Mouse (Mus musculus) heart, adult 2 months (tissue): ENCODE data around the gene Oxtr. TPM values are rescaled to one million over a fixed set of nuclear protein-coding genes. Genes with fewer than 3 reads are reported as not detected.

Source experiments
- DNase-seq, 2 experiments: peaks; one replicate each; pipeline ENCODE4 v3.0.0; 2021
- H3K27ac ChIP-seq: fragments of 200-600 bp; 2 replicates; pipeline ENCODE4 v1.8.1; 2022
- H3K27me3 ChIP-seq: fragments of 200-500 bp; 2 replicates; pipeline ENCODE4 v1.6.1; 2012; ENCODE audit warnings: mild to moderate bottlenecking, low read length, inconsistent platforms, mixed read lengths; ENCODE audit not compliant: control insufficient read depth, insufficient read depth
- H3K36me3 ChIP-seq: fragments of 200-500 bp; 2 replicates; pipeline ENCODE4 v1.6.1; 2012; ENCODE audit warnings: low read length, inconsistent platforms; ENCODE audit not compliant: control insufficient read depth, insufficient read depth
- H3K4me1 ChIP-seq: fragments of 200-500 bp; 2 replicates; pipeline ENCODE4 v1.6.1; 2011; ENCODE audit warnings: low read length; ENCODE audit not compliant: control insufficient read depth, insufficient read depth
- H3K4me3 ChIP-seq: fragments of 200-600 bp; 2 replicates; pipeline ENCODE4 v1.8.1; 2022
- H3K79me2 ChIP-seq: fragments of 200-500 bp; replicated peaks from 2 replicates; pipeline ENCODE4 v1.6.1; 2012; ENCODE audit warnings: mild to moderate bottlenecking, inconsistent platforms, low read length, moderate library complexity, mixed read lengths; ENCODE audit not compliant: control insufficient read depth, insufficient read depth
- H3K9ac ChIP-seq: fragments of 200-500 bp; 2 replicates; pipeline ENCODE4 v1.6.1; 2012; ENCODE audit warnings: low read depth, mild to moderate bottlenecking, control low read depth, inconsistent platforms, low read length, mixed read lengths
- CTCF ChIP-seq: fragments of 200-600 bp; IDR thresholded peaks from 2 replicates; pipeline ENCODE4 v1.8.1; 2022; ENCODE audit warnings: antibody characterized with exemption, mild to moderate bottlenecking, moderate library complexity
- EP300 ChIP-seq: fragments of 200-500 bp; IDR thresholded peaks from 2 replicates; pipeline ENCODE4 v1.6.1; 2011; ENCODE audit warnings: low read depth, low read length, control low read depth; ENCODE audit not compliant: insufficient read depth
- POLR2A ChIP-seq: fragments of 200-500 bp; IDR thresholded peaks from 2 replicates; pipeline ENCODE4 v1.6.1; 2011; ENCODE audit warnings: mild to moderate bottlenecking, low read depth, low read length, control low read depth; ENCODE audit not compliant: insufficient read depth
- WGBS: fragments of 180-500 bp; shearing (Covaris S2); methylation state at CpG from one replicate; pipeline ENCODE4 v1.1.7; 2018; 5-methylcytosine and 5-hydroxymethylcytosine counted together
- intact Hi-C: fragments of 180-260 bp; cut with DNase I; formaldehyde crosslinking; loops from one replicate; pipeline ENCODE4 v1.15.1; 2025
- polyA plus RNA-seq: library from polyadenylated mRNA; depleted of rRNA; stranded (reverse); fragments of >200 nt; gene quantifications from 2 replicates; pipeline ENCODE4 v1.2.3, GENCODE M21; 2012
- total RNA-seq, 2 experiments: library from RNA; stranded (reverse); gene quantifications; 2 replicates each; pipeline ENCODE4 v1.2.3; 2021

The Oxtr gene
- total and polyA plus RNA-seq, 3 experiments: 0.10 to 0.21 (median 0.18) TPM

DNA sequence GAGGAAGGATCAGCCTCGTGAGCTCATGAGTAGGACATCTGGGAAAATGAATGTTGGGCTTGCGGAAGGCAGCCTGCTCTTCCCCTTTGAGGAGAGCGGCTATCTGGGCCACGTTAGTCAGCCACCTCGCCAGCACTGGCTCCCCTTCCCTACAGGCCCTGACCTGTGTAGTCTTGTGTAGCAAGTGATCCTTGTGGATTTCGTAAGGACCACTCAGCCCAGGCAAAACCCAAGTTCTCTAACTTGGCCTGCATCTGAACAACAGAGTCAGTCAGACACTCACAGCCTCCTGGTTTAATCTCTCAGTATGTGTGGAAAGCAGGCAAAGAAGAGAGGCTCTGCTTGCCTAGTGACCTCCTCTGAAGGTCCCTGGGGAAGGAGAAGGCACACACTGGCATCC is 2.9 kb upstream of the Oxtr start:
- intact Hi-C loops: loop anchor here (5.0 to 10.0 kb wide), 2 partner anchors 202 to 510 kb away; partner anchors contain the start of gene Rad18
- Histone ChIP-seq H3K4me3 (no peak overlapping the region), H3K79me2 (no peaks in the 10 kb centered on the region), H3K9ac (no peak overlapping the region), H3K27ac (no peak overlapping the region), H3K36me3 (no peaks in the 10 kb centered on the region), H3K27me3 (peaks cover 10% of the 10 kb centered on the region), H3K4me1 (0 out of 2 replicates have a peak, but pooled peaks cover 1% of the 10 kb centered on the region)
- WGBS: 84% methylated on average over 6 of the region's 6 CpGs
- DNase-seq: no peak
- TF ChIP-seq POLR2A (no peak), CTCF (no peak), EP300 (no peak)

DNA sequence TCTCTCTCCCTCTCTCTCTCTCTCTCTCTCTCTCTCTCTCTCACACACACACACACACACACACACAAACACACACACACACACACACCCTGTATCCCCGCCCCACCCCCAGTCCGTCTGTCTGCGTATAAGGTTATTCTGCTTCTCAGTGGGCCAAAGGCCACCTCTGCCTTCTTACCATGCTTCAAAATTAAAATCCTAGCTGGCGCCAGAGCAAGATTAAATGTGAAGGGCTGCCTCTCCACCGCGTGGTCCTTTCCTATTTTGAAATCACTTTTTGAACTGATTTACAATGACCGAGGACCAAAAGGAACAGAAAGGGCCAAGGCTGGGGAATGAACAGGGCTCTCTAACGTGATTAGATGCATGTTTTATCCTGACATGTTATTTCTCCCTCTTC is 1.8 kb upstream of the Oxtr start:
- Histone ChIP-seq H3K4me1 (0 out of 2 replicates have a peak, but pooled peaks cover 1% of the 10 kb centered on the region), H3K27me3 (peaks cover 10% of the 10 kb centered on the region), H3K36me3 (no peaks in the 10 kb centered on the region), H3K9ac (no peak overlapping the region), H3K4me3 (no peak overlapping the region), H3K27ac (no peak overlapping the region), H3K79me2 (no peaks in the 10 kb centered on the region)
- 90% methylated on average over 8 of the region's 8 CpGs for WGBS
- DNase-seq: no peak
- intact Hi-C loops: loop anchor here (5.0 to 10.0 kb wide), 2 partner anchors 203 to 511 kb away; partner anchors contain the start of gene Rad18
- no peak for TF ChIP-seq CTCF
- no peak for TF ChIP-seq EP300
- no peak for TF ChIP-seq POLR2A

DNA sequence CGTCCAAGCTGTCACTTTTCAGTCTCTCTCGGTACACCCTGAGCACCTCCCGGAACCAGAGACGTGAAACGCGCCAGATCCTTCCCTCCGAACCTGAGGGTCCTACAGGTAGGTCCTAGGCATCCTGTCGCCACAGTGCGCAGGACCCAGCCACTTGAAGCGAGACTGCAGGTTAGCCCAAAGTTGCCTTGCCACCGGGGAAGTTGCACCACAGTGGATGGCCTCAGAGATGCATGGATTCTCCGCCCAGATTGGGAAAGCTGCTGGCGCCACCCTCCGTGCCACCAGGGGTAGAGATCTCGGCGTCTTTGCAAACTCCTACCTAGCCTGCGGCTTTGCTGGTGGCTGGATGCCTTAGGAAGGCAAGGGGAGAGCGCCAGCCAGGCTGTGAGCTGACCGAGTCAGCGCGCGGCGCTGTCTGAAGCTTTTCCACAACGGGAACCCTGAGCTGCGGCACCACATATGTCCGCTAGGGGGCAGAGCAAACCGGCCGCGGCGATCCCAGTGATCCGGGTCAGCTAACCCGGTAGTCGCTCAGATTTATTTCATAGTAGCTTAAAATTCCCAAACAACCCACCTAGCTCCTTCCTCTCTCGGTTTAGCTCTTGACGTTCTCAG is 991 bp upstream of the Oxtr start:
- 0 out of 2 replicates have a peak, but pooled peaks cover 1% of the 10 kb centered on the region for H3K4me1 ChIP-seq
- TF ChIP-seq POLR2A: no peak
- no peak; the same call in 1 of the 2 replicates for TF ChIP-seq CTCF
- TF ChIP-seq EP300: no peak
- H3K27me3 ChIP-seq: peaks cover 10% of the 10 kb centered on the region
- H3K9ac ChIP-seq: 0 out of 2 replicates have a peak overlapping the region, but pooled peaks have one; percentile 21
- no peaks in the 10 kb centered on the region for H3K36me3 ChIP-seq
- no peaks in the 10 kb centered on the region for H3K79me2 ChIP-seq
- peak overlapping the region; percentile 36 for H3K4me3 ChIP-seq
- WGBS: under 1% methylated on average over 35 of the region's 35 CpGs
- no peak overlapping the region for H3K27ac ChIP-seq
- intact Hi-C loops: loop anchor here (5.0 to 10.0 kb wide), 2 partner anchors 204 to 512 kb away; partner anchors contain the start of gene Rad18
- peak; percentile 78 to 88 for DNase-seq

DNA sequence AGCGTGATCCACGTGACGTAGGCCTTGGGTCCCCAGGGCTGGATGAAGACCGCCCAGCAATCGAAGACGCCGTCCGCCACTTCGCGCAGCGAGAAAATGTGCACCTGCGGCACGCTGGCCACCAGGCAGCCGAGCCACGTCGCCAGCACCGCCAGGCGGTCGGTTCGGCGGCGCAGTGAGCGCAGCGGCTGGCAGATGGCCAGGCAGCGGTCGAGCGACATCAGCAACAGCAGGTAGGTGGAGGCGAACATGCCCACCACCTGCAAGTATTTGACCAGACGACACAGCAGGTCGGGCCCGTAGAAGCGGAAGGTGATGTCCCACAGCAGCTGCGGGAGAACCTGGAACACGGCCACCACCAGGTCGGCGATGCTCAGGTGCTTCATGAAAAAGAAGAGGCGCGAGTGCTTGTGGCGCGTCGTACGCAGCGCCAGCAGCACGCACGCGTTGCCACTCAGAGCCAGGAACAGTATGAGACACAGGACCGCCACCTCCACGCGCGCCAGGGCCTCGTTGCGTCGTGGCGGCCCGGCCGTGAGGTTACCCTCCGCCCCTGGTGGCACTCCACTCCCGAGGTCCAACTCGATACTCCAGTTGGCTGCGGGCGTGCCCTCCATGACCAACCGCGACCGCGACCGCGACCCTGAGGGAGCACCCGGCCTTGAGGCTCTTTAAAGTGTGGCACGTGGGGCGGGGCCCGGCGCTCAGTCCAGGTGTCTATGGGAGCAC is 398 bp downstream of the Oxtr start:
- 8% methylated on average over 72 of the region's 72 CpGs for WGBS
- Histone ChIP-seq H3K9ac (0 out of 2 replicates have a peak overlapping the region, but pooled peaks have one; percentile 4), H3K27ac (no peak overlapping the region), H3K4me3 (peak overlapping the region; percentile 24; the same call in 1 of the 2 replicates), H3K27me3 (peaks cover 10% of the 10 kb centered on the region), H3K4me1 (0 out of 2 replicates have a peak, but pooled peaks cover 1% of the 10 kb centered on the region), H3K79me2 (no peaks in the 10 kb centered on the region), H3K36me3 (no peaks in the 10 kb centered on the region)
- intact Hi-C loops: no loop called here
- TF ChIP-seq POLR2A: no peak
- TF ChIP-seq CTCF: peak; percentile 24
- no peak for TF ChIP-seq EP300
- peak in 1 of 2 experiments; percentile 33 for DNase-seq

DNA sequence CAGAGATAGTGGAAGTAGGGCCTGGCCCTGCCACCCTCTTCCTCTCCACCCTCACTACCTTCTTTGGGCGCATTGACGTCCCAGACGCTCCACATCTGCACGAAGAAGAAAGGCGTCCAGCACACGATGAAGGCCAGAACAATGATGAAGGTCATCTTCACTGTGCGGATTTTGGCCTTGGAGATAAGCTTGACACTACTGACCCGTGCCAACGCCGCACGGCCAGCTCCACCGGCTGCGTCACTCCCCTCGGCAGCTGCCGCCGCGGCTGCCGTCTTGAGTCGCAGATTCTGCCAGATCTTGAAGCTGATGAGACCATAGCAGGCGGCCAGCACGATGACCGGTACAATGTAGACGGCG is 942 bp downstream of the Oxtr start:
- Histone ChIP-seq H3K4me3 (no peak overlapping the region; the same call in 1 of the 2 replicates), H3K79me2 (no peaks in the 10 kb centered on the region), H3K9ac (no peak overlapping the region), H3K4me1 (0 out of 2 replicates have a peak, but pooled peaks cover 1% of the 10 kb centered on the region), H3K36me3 (no peaks in the 10 kb centered on the region), H3K27me3 (peaks cover 10% of the 10 kb centered on the region), H3K27ac (no peak overlapping the region)
- no peak for DNase-seq
- WGBS: 28% methylated on average over 24 of the region's 24 CpGs
- TF ChIP-seq CTCF: no peak
- no peak for TF ChIP-seq EP300
- no peak for TF ChIP-seq POLR2A
- intact Hi-C loops: no loop called here
